Mouse (Mus musculus): ENCODE measurements around the gene Stk4. TPM values are rescaled to one million over a fixed set of nuclear protein-coding genes. Genes with fewer than 3 reads are reported as not detected.
"Not testable (repeated sequence)": the region's sequence is repeated elsewhere in the genome, so short reads cannot be mapped to it uniquely, and the experiment has no call there.

The Stk4 gene
- polyA plus RNA-seq, 1 experiment from 2014 or later = 21.4 TPM

DNA sequence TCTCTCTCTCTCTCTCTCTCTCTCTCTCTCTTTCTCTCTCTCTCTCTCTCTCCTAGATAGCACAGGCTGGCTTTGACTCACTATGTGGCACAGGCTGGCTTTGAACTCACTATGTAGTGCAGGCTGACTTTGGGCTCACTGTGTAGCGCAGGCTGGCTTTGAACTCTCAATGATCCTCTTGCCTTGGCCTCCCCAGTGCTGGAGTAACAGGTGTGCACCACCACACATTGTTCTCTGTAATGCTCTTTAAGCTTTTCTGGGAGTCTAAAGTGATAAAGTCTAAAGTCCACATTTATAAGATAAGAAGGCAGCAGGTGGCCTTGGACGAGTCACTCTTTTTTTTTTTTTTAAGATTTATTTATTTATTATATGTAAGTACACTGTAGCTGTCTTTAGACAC, 28.6 kb upstream of the Stk4 start:
- no peak overlapping the region for H3K9ac ChIP-seq (ENCODE audit: low read depth, low read length)
- no peaks in the 10 kb centered on the region for H3K36me3 ChIP-seq (ENCODE audit: control insufficient read depth, insufficient read depth, low read length)
- no peak overlapping the region for H3K27ac ChIP-seq (ENCODE audit: low read depth, low read length)
- peaks cover 3% of the 10 kb centered on the region; the same call in 1 of the 2 replicates for H3K27me3 ChIP-seq (ENCODE audit: control insufficient read depth, insufficient read depth, low read length)
- H3K4me2 ChIP-seq = no peak overlapping the region
- no peak for ATAC-seq (replicated peaks; ENCODE audit: insufficient number of reproducible peaks, low FRiP score, low TSS enrichment)
- no peaks in the 10 kb centered on the region for H3K9me3 ChIP-seq (replicated peaks; ENCODE audit: control insufficient read depth, low read length)
- H3K4me3 ChIP-seq (ENCODE audit: low read depth, low read length) = no peak overlapping the region
- H3K4me1 ChIP-seq (ENCODE audit: control insufficient read depth, insufficient read depth, low read length) = peaks cover 5% of the 10 kb centered on the region; the same call in 1 of the 2 replicates
- WGBS (ENCODE audit: insufficient replicate concordance) = 85% methylated on average over 2 of the region's 2 CpGs

- 2% methylated on average over 13 of the region's 16 CpGs for WGBS (ENCODE audit: insufficient replicate concordance)
- H3K4me3 ChIP-seq (ENCODE audit: low read depth, low read length) = peak overlapping the region; percentile 14; the same call in 1 of the 2 replicates
- H3K4me2 ChIP-seq = peak overlapping the region; percentile 58
- no peaks in the 10 kb centered on the region for H3K9me3 ChIP-seq (replicated peaks; ENCODE audit: control insufficient read depth, low read length)
- H3K27me3 ChIP-seq (ENCODE audit: control insufficient read depth, insufficient read depth, low read length) = peaks cover 2% of the 10 kb centered on the region
- H3K36me3 ChIP-seq (ENCODE audit: control insufficient read depth, insufficient read depth, low read length) = no peaks in the 10 kb centered on the region; the same call in 1 of the 2 replicates
- H3K27ac ChIP-seq (ENCODE audit: low read depth, low read length) = no peak overlapping the region
- no peaks in the 10 kb centered on the region for H3K4me1 ChIP-seq (ENCODE audit: control insufficient read depth, insufficient read depth, low read length)
- ATAC-seq (replicated peaks; ENCODE audit: insufficient number of reproducible peaks, low FRiP score, low TSS enrichment) = peak; percentile 74; the same call in 1 of the 2 replicates
- H3K9ac ChIP-seq (ENCODE audit: low read depth, low read length) = no peak overlapping the region
These were observed 22.9 kb upstream of the Stk4 start for GRCm38 (mm10) chr2:164047197-164047690.

DNA sequence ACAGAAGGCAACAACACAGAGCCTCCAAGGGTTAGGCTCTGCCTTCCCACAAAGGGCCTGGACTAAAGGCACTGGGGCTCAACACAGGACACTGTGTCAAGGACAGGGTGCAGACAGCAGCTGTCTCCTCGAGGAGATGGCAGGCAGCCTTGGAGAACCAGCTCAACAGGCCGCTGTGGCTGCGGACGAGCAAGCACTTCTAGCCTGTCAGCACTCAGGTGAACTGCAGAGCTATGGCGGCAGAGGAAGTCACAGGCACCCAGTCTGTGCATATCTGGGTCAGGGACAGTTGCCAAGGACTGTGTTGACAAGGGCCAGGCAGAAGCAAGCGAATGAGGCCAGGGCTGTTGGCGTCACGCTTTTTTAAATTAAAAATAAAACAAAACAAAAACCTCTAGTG, 16.4 kb upstream of the Stk4 start:
- H3K9ac ChIP-seq (ENCODE audit: low read depth, low read length) = no peak overlapping the region
- no peak overlapping the region; the same call in 1 of the 2 replicates for H3K4me2 ChIP-seq
- ATAC-seq (replicated peaks; ENCODE audit: insufficient number of reproducible peaks, low FRiP score, low TSS enrichment) = peak; percentile 67
- peak overlapping the region; percentile 70 for H3K27ac ChIP-seq (ENCODE audit: low read depth, low read length)
- 52% methylated on average over 8 of the region's 8 CpGs for WGBS (ENCODE audit: insufficient replicate concordance)
- H3K9me3 ChIP-seq (replicated peaks; ENCODE audit: control insufficient read depth, low read length) = no peaks in the 10 kb centered on the region
- peaks cover 18% of the 10 kb centered on the region for H3K4me1 ChIP-seq (ENCODE audit: control insufficient read depth, insufficient read depth, low read length)
- no peaks in the 10 kb centered on the region; the same call in 1 of the 2 replicates for H3K27me3 ChIP-seq (ENCODE audit: control insufficient read depth, insufficient read depth, low read length)
- H3K4me3 ChIP-seq (ENCODE audit: low read depth, low read length) = no peak overlapping the region
- peaks cover 14% of the 10 kb centered on the region for H3K36me3 ChIP-seq (ENCODE audit: control insufficient read depth, insufficient read depth, low read length)

DNA sequence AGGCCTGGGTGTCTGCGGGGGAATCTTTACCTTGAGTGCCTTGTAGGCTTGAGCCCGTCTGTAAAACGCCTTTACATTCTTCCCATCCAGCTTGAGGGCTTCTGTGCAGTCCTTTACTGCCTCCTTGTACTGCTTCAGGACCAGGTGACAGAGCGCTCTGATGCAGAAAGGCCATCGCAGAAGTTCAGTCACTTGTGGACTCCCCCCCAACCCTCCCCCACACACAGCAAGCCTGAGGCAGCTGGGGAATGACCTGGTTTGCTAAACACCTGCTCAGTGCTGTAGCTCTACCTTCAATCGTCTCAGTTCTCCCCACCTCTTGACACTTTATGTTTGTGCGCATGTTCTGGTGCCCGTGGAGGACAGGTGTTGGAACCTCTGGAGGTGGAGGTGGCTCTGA, 15.5 kb upstream of the Stk4 start:
- no peak overlapping the region for H3K27ac ChIP-seq (ENCODE audit: low read depth, low read length)
- no peaks in the 10 kb centered on the region; the same call in 1 of the 2 replicates for H3K27me3 ChIP-seq (ENCODE audit: control insufficient read depth, insufficient read depth, low read length)
- no peak overlapping the region for H3K4me2 ChIP-seq
- 87% methylated on average over 8 of the region's 8 CpGs for WGBS (ENCODE audit: insufficient replicate concordance)
- H3K9me3 ChIP-seq (replicated peaks; ENCODE audit: control insufficient read depth, low read length) = no peaks in the 10 kb centered on the region
- no peak overlapping the region for H3K9ac ChIP-seq (ENCODE audit: low read depth, low read length)
- no peak for ATAC-seq (replicated peaks; ENCODE audit: insufficient number of reproducible peaks, low FRiP score, low TSS enrichment)
- H3K4me3 ChIP-seq (ENCODE audit: low read depth, low read length) = no peak overlapping the region
- H3K36me3 ChIP-seq (ENCODE audit: control insufficient read depth, insufficient read depth, low read length) = peaks cover 20% of the 10 kb centered on the region
- H3K4me1 ChIP-seq (ENCODE audit: control insufficient read depth, insufficient read depth, low read length) = peaks cover 18% of the 10 kb centered on the region

DNA sequence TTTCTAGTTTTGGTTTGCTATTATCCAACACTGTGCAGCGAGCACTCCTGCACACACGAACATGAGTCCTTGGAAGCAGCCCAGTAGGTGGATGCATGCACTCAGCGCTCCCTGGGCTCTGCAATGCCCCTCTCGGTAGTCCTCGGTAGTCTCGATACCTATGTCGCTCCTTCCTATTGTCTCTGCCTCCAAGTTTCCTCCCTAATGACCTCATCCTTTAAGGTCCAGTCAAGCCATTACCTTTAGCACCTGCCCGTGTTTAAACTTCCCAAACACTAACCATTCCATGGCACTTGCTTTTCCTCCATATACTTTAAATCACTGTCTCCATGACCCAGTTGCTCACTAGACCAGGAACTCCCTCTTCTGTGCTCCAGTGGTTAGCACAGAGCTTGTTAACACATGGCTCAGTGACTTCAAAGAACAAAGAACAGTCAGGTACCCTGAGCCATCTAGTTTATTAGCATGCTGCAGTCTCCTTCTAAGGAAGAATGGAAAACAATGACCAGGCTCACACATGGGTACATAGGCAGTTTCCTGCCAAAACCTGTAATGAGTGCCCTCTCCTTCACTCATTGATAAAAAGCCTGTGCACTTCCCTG, 10.4 kb upstream of the Stk4 start:
- Histone ChIP-seq H3K9ac (ENCODE audit: low read depth, low read length) (no peak overlapping the region), H3K4me3 (ENCODE audit: low read depth, low read length) (no peak overlapping the region), H3K4me1 (ENCODE audit: control insufficient read depth, insufficient read depth, low read length) (peaks cover 7% of the 10 kb centered on the region), H3K27ac (ENCODE audit: low read depth, low read length) (no peak overlapping the region), H3K4me2 (no peak overlapping the region), H3K9me3 (replicated peaks; ENCODE audit: control insufficient read depth, low read length) (no peaks in the 10 kb centered on the region), H3K36me3 (ENCODE audit: control insufficient read depth, insufficient read depth, low read length) (peaks cover 27% of the 10 kb centered on the region), H3K27me3 (ENCODE audit: control insufficient read depth, insufficient read depth, low read length) (no peaks in the 10 kb centered on the region)
- WGBS (ENCODE audit: insufficient replicate concordance) = 91% methylated on average over 8 of the region's 8 CpGs
- ATAC-seq (replicated peaks; ENCODE audit: insufficient number of reproducible peaks, low FRiP score, low TSS enrichment) = no peak

DNA sequence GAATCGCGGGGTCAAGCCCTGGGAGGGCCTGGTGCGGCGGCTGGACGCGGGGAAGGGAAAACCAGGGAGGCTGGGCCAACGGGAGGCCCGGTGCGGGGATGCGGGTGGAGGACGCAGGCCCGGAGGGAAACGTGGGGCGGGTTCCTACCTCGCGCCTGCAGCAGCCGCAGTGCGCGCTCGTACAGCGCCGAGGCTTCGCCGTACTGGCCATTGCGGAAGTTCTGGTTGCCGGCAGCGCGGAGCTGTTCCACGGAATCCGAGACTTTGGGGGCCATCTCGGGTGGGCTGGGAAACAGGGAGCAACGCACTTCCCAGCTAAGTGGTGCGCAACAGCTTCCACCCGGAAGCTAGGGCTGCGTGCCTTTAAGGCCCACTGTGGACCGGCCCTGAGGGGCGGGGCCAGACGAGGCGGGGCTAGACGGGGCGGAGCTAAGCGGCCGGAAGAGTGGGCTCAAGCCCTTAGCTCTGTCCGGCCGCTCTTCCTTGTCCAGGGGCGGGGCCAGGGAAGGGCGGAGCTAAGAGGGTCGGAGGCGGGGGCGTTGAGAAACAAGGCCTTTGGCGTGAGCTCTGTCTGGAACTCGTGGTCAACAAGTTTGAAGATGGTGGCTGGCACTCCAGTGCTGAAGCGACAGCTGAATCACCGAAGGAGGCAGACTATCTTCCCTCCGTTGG, 779 bp downstream of the Stk4 start, which contains the start of gene Tomm34:
TSS of gene Tomm34 (minus strand) at position 405 of the 672 bp plus-strand sequence.
- peak within 1 kb of the TSS; percentile 99 for H3K4me3 ChIP-seq (ENCODE audit: low read depth, low read length)
- H3K27ac ChIP-seq (ENCODE audit: low read depth, low read length) = peak within 1 kb of the TSS; percentile 73
- no peaks in the 10 kb centered on the region for H3K9me3 ChIP-seq (replicated peaks; ENCODE audit: control insufficient read depth, low read length)
- H3K4me1 ChIP-seq (ENCODE audit: control insufficient read depth, insufficient read depth, low read length) = peaks cover 13% of the 10 kb centered on the region
- peak within 1 kb of the TSS; percentile 91 for H3K9ac ChIP-seq (ENCODE audit: low read depth, low read length)
- ATAC-seq (replicated peaks; ENCODE audit: insufficient number of reproducible peaks, low FRiP score, low TSS enrichment) = peak; percentile 98
- 0 out of 2 replicates have a peak, but pooled peaks cover 3% of the 10 kb centered on the region for H3K36me3 ChIP-seq (ENCODE audit: control insufficient read depth, insufficient read depth, low read length)
- no peaks in the 10 kb centered on the region for H3K27me3 ChIP-seq (ENCODE audit: control insufficient read depth, insufficient read depth, low read length)
- peak within 1 kb of the TSS; percentile 95 for H3K4me2 ChIP-seq
- under 1% methylated on average over 54 of the region's 55 CpGs for WGBS (ENCODE audit: insufficient replicate concordance)

GRCm38 (mm10) chr2:164071437-164071820, 1.3 kb downstream of the Stk4 start:
- H3K36me3 ChIP-seq (ENCODE audit: control insufficient read depth, insufficient read depth, low read length); H3K27me3 ChIP-seq (ENCODE audit: control insufficient read depth, insufficient read depth, low read length); ATAC-seq (replicated peaks; ENCODE audit: insufficient number of reproducible peaks, low FRiP score, low TSS enrichment); H3K9me3 ChIP-seq (replicated peaks; ENCODE audit: control insufficient read depth, low read length): not testable (repeated sequence)
- Histone ChIP-seq H3K9ac (ENCODE audit: low read depth, low read length) (0 out of 2 replicates have a peak overlapping the region, but pooled peaks have one; percentile 10), H3K4me3 (ENCODE audit: low read depth, low read length) (peak overlapping the region; percentile 99; the same call in 1 of the 2 replicates), H3K27ac (ENCODE audit: low read depth, low read length) (peak overlapping the region; percentile 73; the same call in 1 of the 2 replicates), H3K4me1 (ENCODE audit: control insufficient read depth, insufficient read depth, low read length) (peaks cover 13% of the 10 kb centered on the region), H3K4me2 (peak overlapping the region; percentile 95)
- 75% methylated on average over 11 of the region's 11 CpGs for WGBS (ENCODE audit: insufficient replicate concordance)

DNA sequence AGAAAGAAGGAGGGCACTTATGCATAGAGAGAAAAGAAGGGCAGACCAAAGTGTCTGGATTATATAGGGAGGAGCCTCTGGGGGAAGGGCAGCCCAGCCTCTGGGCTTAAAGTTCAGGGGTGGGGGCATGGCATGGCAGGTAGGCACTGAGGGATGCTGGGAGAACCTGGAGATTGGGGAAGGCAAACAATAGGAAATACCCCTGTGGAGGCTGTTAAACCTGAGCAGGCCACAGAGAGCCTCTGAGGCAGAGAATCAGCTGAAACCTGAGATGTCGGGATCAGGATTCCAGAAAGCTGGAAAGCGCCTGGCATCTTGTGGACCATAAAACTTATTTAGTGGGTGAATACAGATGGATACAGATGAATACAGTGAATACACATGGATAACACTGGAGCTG, 2.0 kb downstream of the Stk4 start:
- Histone ChIP-seq H3K4me3 (ENCODE audit: low read depth, low read length) (no peak overlapping the region), H3K9me3 (replicated peaks; ENCODE audit: control insufficient read depth, low read length) (no peaks in the 10 kb centered on the region), H3K4me1 (ENCODE audit: control insufficient read depth, insufficient read depth, low read length) (peaks cover 13% of the 10 kb centered on the region), H3K4me2 (no peak overlapping the region), H3K9ac (ENCODE audit: low read depth, low read length) (no peak overlapping the region), H3K27ac (ENCODE audit: low read depth, low read length) (no peak overlapping the region), H3K36me3 (ENCODE audit: control insufficient read depth, insufficient read depth, low read length) (no peaks in the 10 kb centered on the region), H3K27me3 (ENCODE audit: control insufficient read depth, insufficient read depth, low read length) (no peaks in the 10 kb centered on the region)
- ATAC-seq (replicated peaks; ENCODE audit: insufficient number of reproducible peaks, low FRiP score, low TSS enrichment) = no peak
- WGBS (ENCODE audit: insufficient replicate concordance) = 78% methylated on average over 2 of the region's 2 CpGs
